Mouse (Mus musculus) bone marrow, adult 2 months (tissue): ENCODE measurements around the gene Hoxb2. TPM values are rescaled to one million over a fixed set of nuclear protein-coding genes. Genes with fewer than 3 reads are reported as not detected.

Experiments used
- H3K27ac ChIP-seq: fragments of 200-500 bp; 2 replicates; pipeline ENCODE4 v1.5.1; 2012; ENCODE audit warnings: low read depth, mild to moderate bottlenecking, control low read depth, inconsistent platforms, low read length; ENCODE audit not compliant: control insufficient read depth, poor library complexity, insufficient read depth
- H3K4me1 ChIP-seq: fragments of 200-500 bp; 2 replicates; pipeline ENCODE4 v1.6.1; 2011; ENCODE audit warnings: low read length; ENCODE audit not compliant: control insufficient read depth, insufficient read depth
- H3K4me3 ChIP-seq: fragments of 200-500 bp; replicated peaks from 2 replicates; pipeline ENCODE3; 2011; ENCODE audit warnings: mild to moderate bottlenecking, low read depth, low read length, control low read depth; ENCODE audit not compliant: control insufficient read depth
- CTCF ChIP-seq: fragments of 200-500 bp; IDR thresholded peaks from 2 replicates; pipeline ENCODE4 v1.5.1; 2011; ENCODE audit warnings: low read length, control low read depth; ENCODE audit not compliant: control insufficient read depth, insufficient read depth
- POLR2A ChIP-seq: fragments of 200-500 bp; IDR thresholded peaks from 2 replicates; pipeline ENCODE4 v1.6.1; 2011; ENCODE audit warnings: low read depth, mild to moderate bottlenecking, control low read depth, low read length, borderline replicate concordance; ENCODE audit not compliant: control insufficient read depth
- WGBS: fragments of 180-500 bp; shearing (Covaris S2); methylation state at CpG from one replicate; pipeline ENCODE4 v1.1.7; 2018; 5-methylcytosine and 5-hydroxymethylcytosine counted together
- polyA plus RNA-seq: library from polyadenylated mRNA; stranded (reverse); fragments of >200 nt; gene quantifications from 2 replicates; pipeline ENCODE4 v1.2.4, GENCODE M21; 2011; ENCODE audit warnings: low replicate concordance; ENCODE audit not compliant: missing spikeins, insufficient read depth, insufficient read length

Gene Hoxb2
- polyA plus RNA-seq, 1 experiment: 3.0 TPM

DNA sequence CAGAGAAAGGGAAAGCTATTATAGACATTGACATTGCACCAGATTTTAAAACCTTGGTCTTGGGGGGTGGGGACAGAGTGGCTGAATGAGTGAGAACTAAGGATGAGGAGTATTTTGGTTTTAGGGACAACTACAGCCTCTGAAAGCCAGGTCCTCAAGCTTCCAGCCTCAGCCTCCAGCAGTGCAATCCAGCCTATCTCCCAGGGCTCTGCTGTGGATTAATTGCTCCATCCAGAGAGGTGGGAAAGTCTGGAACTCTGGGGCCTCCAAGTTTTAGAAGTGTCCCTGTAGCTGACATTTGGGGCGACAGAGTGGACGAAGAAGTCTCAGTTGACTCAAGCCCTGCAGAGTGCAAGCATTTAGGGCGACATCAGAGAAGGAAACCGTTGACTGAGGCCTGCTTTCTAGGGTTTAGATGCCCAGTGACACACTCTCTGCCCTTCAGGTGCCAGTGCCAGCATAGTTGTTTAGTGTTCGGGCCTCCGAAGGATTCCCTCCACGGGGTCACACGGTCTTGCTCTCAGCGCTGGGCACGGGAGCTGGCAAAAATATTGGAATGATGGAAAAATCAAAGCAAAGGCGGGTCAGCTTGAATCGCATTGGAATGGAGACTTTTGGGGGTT, 36.4 kb upstream of the Hoxb2 start:
- TF ChIP-seq CTCF: no peak
- TF ChIP-seq POLR2A: no peak
- Histone ChIP-seq H3K27ac (no peak overlapping the region), H3K4me3 (no peak overlapping the region), H3K4me1 (peaks cover 1% of the 10 kb centered on the region; the same call in 1 of the 2 replicates)
- 39% methylated on average over 12 of the region's 12 CpGs for WGBS

DNA sequence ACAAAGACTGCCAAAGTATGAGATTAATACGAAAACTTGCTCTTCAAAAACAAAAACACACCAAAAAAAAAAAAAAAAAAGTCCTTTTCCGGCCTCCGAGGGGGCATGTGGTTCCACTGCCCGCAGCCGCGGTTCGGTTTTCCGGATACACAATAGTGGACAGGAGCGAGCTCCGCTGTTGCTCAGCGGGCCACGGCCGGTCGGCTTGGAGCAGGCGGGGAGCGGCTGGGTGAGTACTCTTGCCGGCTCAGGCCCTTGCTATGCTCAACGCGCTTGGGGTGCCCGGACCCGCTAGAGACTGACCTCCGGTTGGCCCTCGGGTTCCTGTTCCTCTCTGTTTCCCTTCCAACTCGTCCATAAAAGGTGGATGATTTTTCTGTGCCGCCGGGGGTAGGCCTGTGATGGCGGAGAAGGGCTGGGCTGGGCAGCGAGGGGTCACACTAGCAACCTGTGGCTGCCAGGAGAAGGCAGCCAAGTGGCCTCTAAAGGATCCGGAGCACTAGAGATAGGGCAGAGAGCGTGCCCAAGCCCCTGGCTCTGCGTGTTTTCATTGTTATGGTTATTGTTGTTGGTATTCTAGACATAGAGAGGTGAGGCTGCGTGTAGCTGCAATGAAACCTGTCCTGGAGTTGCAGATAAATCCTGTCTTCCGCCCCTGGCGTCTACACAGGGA, 35.5 kb upstream of the Hoxb2 start:
- WGBS: 3% methylated on average over 34 of the region's 34 CpGs
- Histone ChIP-seq H3K4me3 (peak overlapping the region; percentile 58), H3K4me1 (peaks cover 1% of the 10 kb centered on the region; the same call in 1 of the 2 replicates), H3K27ac (no peak overlapping the region; the same call in 1 of the 2 replicates)
- TF ChIP-seq POLR2A (peak; percentile 23; the same call in 1 of the 2 replicates), CTCF (no peak)

DNA sequence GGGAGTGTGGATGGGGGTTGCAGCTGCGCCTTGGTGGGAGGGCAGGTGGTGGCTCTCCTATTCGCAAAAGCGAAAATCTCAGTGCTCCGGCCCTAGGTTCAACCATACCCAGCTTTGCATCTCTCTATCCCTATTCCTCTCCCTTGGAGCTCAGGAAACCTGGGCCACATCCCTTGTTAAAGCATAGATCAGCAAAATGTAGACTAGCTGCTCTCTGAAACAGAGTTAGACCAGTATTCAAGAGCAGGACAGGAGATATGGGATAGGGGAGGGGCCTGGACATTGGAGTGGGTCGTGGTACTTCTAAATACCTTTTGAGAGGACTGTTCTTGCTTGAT, 35.0 kb upstream of the Hoxb2 start:
- Histone ChIP-seq H3K27ac (no peak overlapping the region), H3K4me3 (peak overlapping the region; percentile 58), H3K4me1 (peaks cover 1% of the 10 kb centered on the region; the same call in 1 of the 2 replicates)
- WGBS: 17% methylated on average over 5 of the region's 5 CpGs
- TF ChIP-seq POLR2A: no peak
- no peak for TF ChIP-seq CTCF

DNA sequence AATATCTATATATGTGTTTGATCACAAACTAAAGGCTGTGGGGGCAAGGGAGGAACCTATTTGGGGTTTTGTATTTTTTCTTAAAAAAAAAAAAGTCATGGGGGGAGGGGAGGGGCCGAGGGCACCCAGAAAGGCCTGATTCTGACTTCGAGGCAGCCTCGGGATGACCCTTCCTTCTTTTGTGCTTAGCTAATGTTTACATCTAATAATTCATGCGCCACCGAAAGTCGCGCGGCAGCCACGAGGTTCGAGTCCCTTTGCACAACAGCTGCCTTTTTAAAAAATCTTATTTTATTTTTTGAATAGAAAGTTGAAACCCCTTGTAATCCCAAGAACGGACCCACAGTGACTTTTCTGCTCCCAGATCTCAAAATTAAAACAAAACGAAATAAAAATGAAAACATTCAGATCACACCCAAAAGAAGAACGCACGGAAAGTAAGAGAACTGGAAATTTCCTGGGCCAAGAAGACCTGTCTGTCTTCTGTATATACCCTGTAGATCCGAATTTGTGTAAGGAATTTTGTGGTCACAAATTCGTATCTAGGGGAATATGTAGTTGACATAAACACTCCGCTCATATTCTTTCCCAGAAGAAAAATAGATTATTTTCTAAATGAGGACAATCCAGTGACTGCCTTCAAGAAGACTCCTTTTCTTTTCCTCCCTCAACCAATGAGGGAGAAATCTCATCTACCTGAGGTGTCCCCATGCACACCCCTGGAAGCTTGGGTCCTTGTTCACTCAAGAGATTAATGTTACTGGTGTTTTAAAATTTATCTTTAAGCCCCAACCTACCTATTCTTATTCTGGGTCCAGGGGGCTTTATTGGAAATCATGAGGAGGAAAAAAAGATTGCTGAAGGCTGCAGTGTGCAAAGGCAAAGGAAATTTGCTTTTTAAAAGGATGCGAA, 33.4 kb upstream of the Hoxb2 start:
- Histone ChIP-seq H3K27ac (no peak overlapping the region), H3K4me3 (no peak overlapping the region), H3K4me1 (peaks cover 1% of the 10 kb centered on the region; the same call in 1 of the 2 replicates)
- WGBS: 72% methylated on average over 18 of the region's 18 CpGs
- TF ChIP-seq CTCF: no peak
- TF ChIP-seq POLR2A: no peak

DNA sequence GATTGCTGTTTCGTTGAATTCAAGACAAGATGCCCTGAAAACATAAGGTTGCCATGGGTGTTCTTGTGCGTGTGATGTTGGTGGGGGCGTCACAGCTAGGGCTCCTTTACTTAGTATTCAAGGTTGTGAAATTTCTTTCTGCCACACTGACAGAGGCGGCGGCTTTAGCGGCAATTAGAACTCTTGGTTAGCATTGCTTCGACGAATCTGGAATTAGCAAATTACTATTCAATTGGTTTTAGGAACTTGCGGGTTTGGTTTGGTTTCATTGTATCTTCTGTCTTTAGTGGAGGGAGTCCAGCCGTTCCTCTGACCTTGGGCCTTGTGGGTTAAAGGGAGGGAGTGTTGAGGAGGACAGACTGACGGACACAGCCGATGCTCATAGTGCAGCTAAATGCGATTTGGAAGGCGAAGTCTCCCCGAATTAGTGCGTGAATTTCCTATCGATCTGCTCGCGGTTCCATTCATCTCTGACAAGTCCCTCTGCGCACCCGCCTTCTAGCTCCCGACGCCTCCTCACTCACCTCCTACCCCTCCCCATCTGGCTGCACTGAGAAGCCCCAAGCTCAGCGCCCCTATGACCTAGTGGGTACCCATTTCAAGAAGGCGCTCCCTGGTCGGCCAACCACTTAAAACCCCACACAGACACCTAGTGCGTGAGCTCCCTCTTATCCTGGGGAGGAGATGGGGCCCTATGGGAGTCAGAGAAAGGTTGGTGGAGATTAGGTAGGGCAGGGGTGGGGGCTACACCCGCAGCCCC, 32.5 kb upstream of the Hoxb2 start, which contains the start of gene Hoxb4:
Gene Hoxb4, plus strand, starts transcription at position 660 of the 760 bp plus-strand sequence.
- Histone ChIP-seq H3K4me3 (peak within 1 kb of the TSS; percentile 81), H3K27ac (peak within 1 kb of the TSS; percentile 54), H3K4me1 (peaks cover 1% of the 10 kb centered on the region; the same call in 1 of the 2 replicates)
- TF ChIP-seq POLR2A: no peak
- no peak for TF ChIP-seq CTCF
- WGBS: 25% methylated on average over 28 of the region's 28 CpGs

DNA sequence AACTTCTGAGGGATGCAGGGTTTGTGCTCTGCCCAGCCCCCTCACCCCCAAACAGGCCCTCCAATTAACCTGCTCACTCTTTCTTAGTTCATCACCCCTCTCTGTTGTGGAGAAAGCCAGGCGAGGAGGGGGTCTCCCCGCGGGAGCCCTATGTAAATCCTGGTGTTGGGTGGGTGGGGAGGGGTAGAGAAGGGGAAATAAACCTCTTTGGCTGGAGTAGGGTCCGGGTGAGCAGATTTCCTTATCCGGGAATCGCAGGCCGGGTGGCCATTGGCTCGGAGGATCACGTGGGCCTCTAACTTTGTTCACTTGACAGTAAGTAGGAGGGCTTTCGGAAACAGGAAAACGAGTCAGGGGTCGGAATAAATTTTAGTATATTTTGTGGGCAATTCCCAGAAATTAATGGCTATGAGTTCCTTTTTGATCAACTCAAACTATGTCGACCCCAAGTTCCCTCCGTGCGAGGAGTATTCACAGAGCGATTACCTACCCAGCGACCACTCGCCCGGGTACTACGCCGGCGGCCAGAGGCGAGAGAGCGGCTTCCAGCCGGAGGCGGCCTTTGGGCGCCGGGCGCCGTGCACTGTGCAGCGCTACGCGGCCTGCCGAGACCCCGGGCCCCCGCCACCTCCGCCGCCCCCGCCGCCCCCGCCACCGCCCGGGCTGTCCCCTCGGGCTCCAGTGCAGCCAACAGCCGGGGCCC, 31.8 kb upstream of the Hoxb2 start:
- Histone ChIP-seq H3K4me3 (peak overlapping the region; percentile 81), H3K27ac (peak overlapping the region; percentile 54)
- WGBS: under 1% methylated on average over 28 of the region's 45 CpGs

More for the DNA sequence above, 31.8 kb upstream of the Hoxb2 start:
- peaks cover 1% of the 10 kb centered on the region; the same call in 1 of the 2 replicates for H3K4me1 ChIP-seq
- TF ChIP-seq POLR2A (no peak), CTCF (no peak)
